Mouse (Mus musculus) heart, adult 2 months (tissue): ENCODE measurements around the gene Hpcal1. TPM values are rescaled to one million over a fixed set of nuclear protein-coding genes. Genes with fewer than 3 reads are reported as not detected.

ENCODE experiments used
- DNase-seq, 2 experiments: peaks; one replicate each; pipeline ENCODE4 v3.0.0; 2021
- H3K27ac ChIP-seq: fragments of 200-600 bp; 2 replicates; pipeline ENCODE4 v1.8.1; 2022
- H3K27me3 ChIP-seq: fragments of 200-500 bp; 2 replicates; pipeline ENCODE4 v1.6.1; 2012; ENCODE audit warnings: mild to moderate bottlenecking, low read length, inconsistent platforms, mixed read lengths; ENCODE audit not compliant: control insufficient read depth, insufficient read depth
- H3K36me3 ChIP-seq: fragments of 200-500 bp; 2 replicates; pipeline ENCODE4 v1.6.1; 2012; ENCODE audit warnings: low read length, inconsistent platforms; ENCODE audit not compliant: control insufficient read depth, insufficient read depth
- H3K4me1 ChIP-seq: fragments of 200-500 bp; 2 replicates; pipeline ENCODE4 v1.6.1; 2011; ENCODE audit warnings: low read length; ENCODE audit not compliant: control insufficient read depth, insufficient read depth
- H3K4me3 ChIP-seq: fragments of 200-600 bp; 2 replicates; pipeline ENCODE4 v1.8.1; 2022
- H3K79me2 ChIP-seq: fragments of 200-500 bp; replicated peaks from 2 replicates; pipeline ENCODE4 v1.6.1; 2012; ENCODE audit warnings: mild to moderate bottlenecking, inconsistent platforms, low read length, moderate library complexity, mixed read lengths; ENCODE audit not compliant: control insufficient read depth, insufficient read depth
- H3K9ac ChIP-seq: fragments of 200-500 bp; 2 replicates; pipeline ENCODE4 v1.6.1; 2012; ENCODE audit warnings: low read depth, mild to moderate bottlenecking, control low read depth, inconsistent platforms, low read length, mixed read lengths
- CTCF ChIP-seq: fragments of 200-600 bp; IDR thresholded peaks from 2 replicates; pipeline ENCODE4 v1.8.1; 2022; ENCODE audit warnings: antibody characterized with exemption, mild to moderate bottlenecking, moderate library complexity
- EP300 ChIP-seq: fragments of 200-500 bp; IDR thresholded peaks from 2 replicates; pipeline ENCODE4 v1.6.1; 2011; ENCODE audit warnings: low read depth, low read length, control low read depth; ENCODE audit not compliant: insufficient read depth
- POLR2A ChIP-seq: fragments of 200-500 bp; IDR thresholded peaks from 2 replicates; pipeline ENCODE4 v1.6.1; 2011; ENCODE audit warnings: mild to moderate bottlenecking, low read depth, low read length, control low read depth; ENCODE audit not compliant: insufficient read depth
- WGBS: fragments of 180-500 bp; shearing (Covaris S2); methylation state at CpG from one replicate; pipeline ENCODE4 v1.1.7; 2018; 5-methylcytosine and 5-hydroxymethylcytosine counted together
- intact Hi-C: fragments of 180-260 bp; cut with DNase I; formaldehyde crosslinking; loops from one replicate; pipeline ENCODE4 v1.15.1; 2025
- polyA plus RNA-seq: library from polyadenylated mRNA; depleted of rRNA; stranded (reverse); fragments of >200 nt; gene quantifications from 2 replicates; pipeline ENCODE4 v1.2.3, GENCODE M21; 2012
- total RNA-seq, 2 experiments: library from RNA; stranded (reverse); gene quantifications; 2 replicates each; pipeline ENCODE4 v1.2.3; 2021

Hpcal1 gene
- total and polyA plus RNA-seq, 3 experiments: 16.3 to 37.9 (median 21.5) TPM

GRCm38 (mm10) chr12:17748155-17748529, 57.5 kb downstream of the Hpcal1 start:
- no peaks in the 10 kb centered on the region for H3K27me3 ChIP-seq
- no peak overlapping the region for H3K27ac ChIP-seq
- H3K4me1 ChIP-seq: peaks cover 42% of the 10 kb centered on the region
- H3K4me3 ChIP-seq: no peak overlapping the region
- DNase-seq: no peak
- WGBS: 16% methylated on average over 4 of the region's 4 CpGs
- no peaks in the 10 kb centered on the region for H3K79me2 ChIP-seq
- H3K36me3 ChIP-seq: peaks cover 6% of the 10 kb centered on the region
- intact Hi-C loops: loop anchor here (10.0 kb wide), 1 partner anchor 303 kb away; no protein-coding TSS in a partner anchor
- no peak for TF ChIP-seq POLR2A
- TF ChIP-seq CTCF: no peak
- no peak for TF ChIP-seq EP300
- no peak overlapping the region for H3K9ac ChIP-seq

- peak overlapping the region; percentile 50; the same call in 1 of the 2 replicates for H3K27ac ChIP-seq
- peaks cover 38% of the 10 kb centered on the region for H3K4me1 ChIP-seq
- intact Hi-C loops: loop anchor here (10.0 kb wide), 1 partner anchor 305 kb away; no protein-coding TSS in a partner anchor
- H3K9ac ChIP-seq: no peak overlapping the region
- no peaks in the 10 kb centered on the region for H3K79me2 ChIP-seq
- no peak for TF ChIP-seq POLR2A
- TF ChIP-seq EP300: no peak
- TF ChIP-seq CTCF: no peak
- no peak for DNase-seq
- H3K27me3 ChIP-seq: no peaks in the 10 kb centered on the region
- H3K36me3 ChIP-seq: peaks cover 6% of the 10 kb centered on the region
- H3K4me3 ChIP-seq: no peak overlapping the region
- WGBS: 31% methylated on average over 3 of the region's 3 CpGs
Measured at GRCm38 (mm10) chr12:17749784-17750183, 59.1 kb downstream of the Hpcal1 start.

- H3K27ac ChIP-seq: peak overlapping the region; percentile 50
- no peak overlapping the region for H3K9ac ChIP-seq
- H3K4me3 ChIP-seq: no peak overlapping the region
- H3K36me3 ChIP-seq: peaks cover 6% of the 10 kb centered on the region
- no peaks in the 10 kb centered on the region for H3K79me2 ChIP-seq
- H3K27me3 ChIP-seq: no peaks in the 10 kb centered on the region
- peaks cover 34% of the 10 kb centered on the region for H3K4me1 ChIP-seq
- TF ChIP-seq POLR2A (no peak), CTCF (no peak), EP300 (no peak)
- peak; percentile 47 to 58 for DNase-seq
- 18% methylated on average over 4 of the region's 4 CpGs for WGBS
- intact Hi-C loops: no loop called here
Measured at GRCm38 (mm10) chr12:17750500-17750899, 59.8 kb downstream of the Hpcal1 start.

GRCm38 (mm10) chr12:17752828-17753227, 62.2 kb downstream of the Hpcal1 start:
- DNase-seq: no peak
- H3K27ac ChIP-seq: no peak overlapping the region
- intact Hi-C loops: no loop called here
- H3K36me3 ChIP-seq: no peaks in the 10 kb centered on the region
- H3K79me2 ChIP-seq: no peaks in the 10 kb centered on the region
- no peak overlapping the region for H3K4me3 ChIP-seq
- no peaks in the 10 kb centered on the region for H3K27me3 ChIP-seq
- peaks cover 20% of the 10 kb centered on the region for H3K4me1 ChIP-seq
- WGBS: 81% methylated on average over 5 of the region's 5 CpGs
- TF ChIP-seq POLR2A: no peak
- no peak for TF ChIP-seq EP300
- no peak for TF ChIP-seq CTCF
- no peak overlapping the region for H3K9ac ChIP-seq

- H3K4me3 ChIP-seq: no peak overlapping the region
- H3K36me3 ChIP-seq: no peaks in the 10 kb centered on the region
- TF ChIP-seq CTCF: no peak
- TF ChIP-seq EP300: no peak
- TF ChIP-seq POLR2A: no peak
- DNase-seq: no peak
- peaks cover 9% of the 10 kb centered on the region for H3K4me1 ChIP-seq
- no peak overlapping the region for H3K27ac ChIP-seq
- intact Hi-C loops: no loop called here
- H3K27me3 ChIP-seq: no peaks in the 10 kb centered on the region
- no peak overlapping the region for H3K9ac ChIP-seq
- WGBS: 72% methylated on average over 1 of the region's 1 CpGs
- H3K79me2 ChIP-seq: no peaks in the 10 kb centered on the region
Measured at GRCm38 (mm10) chr12:17754771-17755170, 64.1 kb downstream of the Hpcal1 start.

GRCm38 (mm10) chr12:17756891-17757290, 66.2 kb downstream of the Hpcal1 start:
- 62% methylated on average over 4 of the region's 4 CpGs for WGBS
- Histone ChIP-seq H3K36me3 (no peaks in the 10 kb centered on the region), H3K4me1 (no peaks in the 10 kb centered on the region; the same call in 1 of the 2 replicates), H3K27me3 (no peaks in the 10 kb centered on the region), H3K27ac (no peak overlapping the region), H3K9ac (no peak overlapping the region), H3K4me3 (no peak overlapping the region), H3K79me2 (no peaks in the 10 kb centered on the region)
- no peak for TF ChIP-seq EP300
- no peak for TF ChIP-seq POLR2A
- TF ChIP-seq CTCF: no peak
- DNase-seq: no peak
- intact Hi-C loops: no loop called here
